Mouse (Mus musculus) hematopoietic multipotent progenitor cell, adult 10-12 weeks (in vitro differentiated cells): ENCODE measurements around the gene Tmed4. TPM values are rescaled to one million over a fixed set of nuclear protein-coding genes. Genes with fewer than 3 reads are reported as not detected.

Experiments used
- polyA plus RNA-seq: library from polyadenylated mRNA; stranded (reverse); fragments of >175 nt; gene quantifications from 2 replicates; pipeline ENCODE4 v1.2.3, GENCODE M21; 2012; ENCODE audit warnings: low replicate concordance

Tmed4 gene
- polyA plus RNA-seq = 34.6 and 44.7 TPM in 2 replicates

GRCm38 (mm10) chr11:6274387-6275093, at the start of gene Tmed4:
Gene Tmed4, minus strand, starts transcription at chr11:6274870.

GRCm38 (mm10) chr11:6291401-6292115, 16.9 kb upstream of the Tmed4 start, which contains the start of gene Ogdh:
Gene Ogdh, plus strand, starts transcription at chr11:6291633.

GRCm38 (mm10) chr11:6267320-6268254, 7.1 kb downstream of the Tmed4 start, which contains the start of gene Ddx56:
Gene Ddx56, minus strand, starts transcription at chr11:6267772.

GRCm38 (mm10) chr11:6230012-6230411, 44.7 kb downstream of the Tmed4 start, which contains the start of gene Npc1l1:
Gene Npc1l1, minus strand, starts transcription at chr11:6230143.

Other genes with a start within 250 kb of the Tmed4 start
- 0.30 and 0.88 TPM in 2 replicates for gene Camk2b, start 208.5 kb downstream of the Tmed4 start, polyA plus RNA-seq
- gene A730071L15Rik, start 74.8 kb downstream of the Tmed4 start, polyA plus RNA-seq = 0.09 TPM in 1 of 2 replicates, not detected in the other
- 26.0 and 31.2 TPM in 2 replicates for gene Nudcd3, start 74.5 kb downstream of the Tmed4 start, polyA plus RNA-seq
- gene Npc1l1, start 44.7 kb downstream of the Tmed4 start, polyA plus RNA-seq = not detected in 2 replicates
- gene Ddx56, start 7.1 kb downstream of the Tmed4 start, polyA plus RNA-seq = 7.5 and 7.6 TPM in 2 replicates
- 15.4 and 65.2 TPM in 2 replicates for gene Ogdh, start 16.8 kb upstream of the Tmed4 start, polyA plus RNA-seq
- gene Zmiz2, start 114.2 kb upstream of the Tmed4 start, polyA plus RNA-seq = 477 and 884 TPM in 2 replicates
- gene Ppia, start 140.6 kb upstream of the Tmed4 start, polyA plus RNA-seq = 75.6 and 176 TPM in 2 replicates
- gene H2afv, start 169.6 kb upstream of the Tmed4 start, polyA plus RNA-seq = 28.5 and 39.0 TPM in 2 replicates
- gene Purb, start 201.0 kb upstream of the Tmed4 start, polyA plus RNA-seq = 16.1 and 24.7 TPM in 2 replicates
- 162 and 215 TPM in 2 replicates for gene Myo1g, start 246.1 kb upstream of the Tmed4 start, polyA plus RNA-seq